19 mouse cellular contexts compared by ENCODE assay signal in genomic region chr5:52975557-52976088, GRCm38 (mm10).
DNase-seq lines count a peak whose midpoint lies in the region; ATAC-seq lines count a peak whose summit lies in the region.
"Had no signal": no experiment of that assay in that cellular context is flagged by ENCODE, and none has a peak within 500 bp of the region (broad histone marks: within the 10 kb centered on the region; RNA-seq: fewer than 3 reads in every experiment).

No protein-coding gene starts in this region.

- H3K36me3 ChIP-seq in lung, embryonic 15.5 days: no peaks in the 10 kb centered on the region
- no peaks in the 10 kb centered on the region for H3K36me3 ChIP-seq in forebrain, embryonic 13.5 days (ENCODE audit: poor library complexity, severe bottlenecking)
- H3K36me3 ChIP-seq: forebrain, embryonic 15.5 days; hindbrain, embryonic 15.5 days; limb, embryonic 13.5 days had no signal

- H3K27me3 ChIP-seq in lung, embryonic 15.5 days: no peaks in the 10 kb centered on the region
- no peaks in the 10 kb centered on the region for H3K27me3 ChIP-seq in forebrain, embryonic 13.5 days
- H3K27me3 ChIP-seq: forebrain, embryonic 15.5 days; hindbrain, embryonic 15.5 days; limb, embryonic 13.5 days had no signal

- H3K4me2 ChIP-seq in lung, embryonic 15.5 days: peak overlapping the region; percentile 18; the same call in 1 of the 2 replicates
- H3K4me2 ChIP-seq in forebrain, embryonic 13.5 days: no peak overlapping the region
- H3K4me2 ChIP-seq: forebrain, embryonic 15.5 days; hindbrain, embryonic 15.5 days; limb, embryonic 13.5 days; midbrain, embryonic 11.5 days had no signal

- H3K4me3 ChIP-seq in lung, embryonic 15.5 days: no peak overlapping the region
- H3K4me3 ChIP-seq in forebrain, embryonic 13.5 days: no peak overlapping the region
- H3K4me3 ChIP-seq: forebrain, embryonic 15.5 days; heart, adult 2 months; hindbrain, embryonic 15.5 days; limb, embryonic 13.5 days; myocyte had no signal

- no peak overlapping the region for H3K9ac ChIP-seq in lung, embryonic 15.5 days
- no peak overlapping the region for H3K9ac ChIP-seq in forebrain, embryonic 13.5 days
- H3K9ac ChIP-seq: forebrain, embryonic 15.5 days; hindbrain, embryonic 15.5 days; limb, embryonic 13.5 days; liver, postnatal 0 days had no signal

- DNase-seq in lung, postnatal 25 days (ENCODE audit: low spot score): no peak
- DNase-seq in kidney, adult 11 months: peak; percentile 66
- peak; percentile 55 for DNase-seq in kidney, postnatal 10 days
- peak; percentile 49 for DNase-seq in lung, postnatal 36 days
- no peak for DNase-seq in left cerebral cortex, postnatal 36 days (ENCODE audit: low spot score in 2 of 2)
- DNase-seq: adrenal gland, postnatal 36 days; cerebellum, adult 9-11 months; embryo, embryonic 11 days; heart, adult 2 months; liver, postnatal 0 days; retina, postnatal 1 day had no signal

- 0 out of 2 replicates have a peak, but pooled peaks cover 8% of the 10 kb centered on the region for H3K4me1 ChIP-seq in lung, embryonic 15.5 days
- no peaks in the 10 kb centered on the region for H3K4me1 ChIP-seq in forebrain, embryonic 13.5 days
- H3K4me1 ChIP-seq: forebrain, embryonic 15.5 days; hindbrain, embryonic 15.5 days had no signal

- intact Hi-C loops in left cerebral cortex, postnatal 36 days (cut with DNase I): no loop called here

- peak overlapping the region; percentile 57 for H3K27ac ChIP-seq in lung, embryonic 15.5 days
- H3K27ac ChIP-seq in forebrain, embryonic 13.5 days: no peak overlapping the region
- H3K27ac ChIP-seq: forebrain, embryonic 15.5 days; heart, adult 2 months; hindbrain, embryonic 15.5 days; limb, embryonic 13.5 days had no signal

- ATAC-seq in lung, embryonic 15.5 days (ENCODE audit: borderline replicate concordance, extremely low read depth, low FRiP score, low TSS enrichment): peak; percentile 64
- ATAC-seq in CD4-positive, CD25-positive, alpha-beta regulatory T cell, adult 4 months: no peak
- no peak for ATAC-seq in forebrain, embryonic 13.5 days
- ATAC-seq: forebrain, embryonic 15.5 days; liver, postnatal 0 days had no signal

- no peaks in the 10 kb centered on the region for H3K9me3 ChIP-seq in lung, embryonic 15.5 days
- no peaks in the 10 kb centered on the region for H3K9me3 ChIP-seq in forebrain, embryonic 13.5 days (replicated peaks)
- H3K9me3 ChIP-seq: forebrain, embryonic 15.5 days; hindbrain, embryonic 15.5 days had no signal

- WGBS in lung, embryonic 15.5 days: 52% methylated on average over 8 of the region's 8 CpGs
- WGBS in forebrain, embryonic 13.5 days: 58% methylated on average over 8 of the region's 8 CpGs

Comparison
In these comparisons a context has a peak if more than half of its experiments do, and no peak if none do; other contexts are left out.
1. DNase-seq: peak in kidney, adult 11 months (single experiment), kidney, postnatal 10 days (single experiment) and lung, postnatal 36 days (single experiment); none in lung, postnatal 25 days (single experiment) and left cerebral cortex, postnatal 36 days (0 of 2).